Mouse (Mus musculus) c-Kit-positive CD71-positive TER-119-negative erythroid progenitor cells, embryonic 14.5 days (primary cell): ENCODE measurements around the gene Htr1b.

ENCODE experiments used
- DNase-seq: peaks from one replicate; pipeline ENCODE4 v3.0.0-alpha.2; 2013; ENCODE audit warnings: low read depth

The Htr1b gene

DNA sequence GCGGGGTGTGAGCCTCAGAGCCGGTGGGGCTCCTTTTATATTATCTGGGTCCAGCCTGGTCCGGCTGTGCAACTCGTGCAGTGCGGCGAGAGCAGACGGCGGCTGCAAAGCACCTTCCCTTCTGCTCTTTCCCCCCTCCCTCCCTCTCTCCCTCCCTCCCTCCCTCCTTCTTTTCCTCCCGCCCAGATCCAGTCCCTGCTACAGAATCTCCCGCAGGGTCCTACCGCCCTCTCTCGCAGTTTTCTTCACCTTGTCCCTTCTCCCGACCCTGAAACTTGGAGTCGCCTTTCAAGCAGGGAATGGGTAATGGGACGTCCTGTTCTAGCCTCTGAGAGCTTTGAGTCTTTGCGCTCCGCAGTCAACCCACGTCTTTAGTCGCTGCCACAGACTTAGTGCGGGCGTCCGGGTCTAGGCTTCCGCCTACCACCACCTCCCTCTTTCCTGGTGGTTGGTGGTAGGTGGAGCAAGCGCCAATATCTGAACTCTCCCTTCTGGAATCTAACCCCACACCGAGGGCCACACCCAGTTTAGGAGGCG, at the start of gene Htr1b:
TSS of gene Htr1b (minus strand) at position 392 of the 537 bp plus-strand sequence.
- no peak for DNase-seq

DNA sequence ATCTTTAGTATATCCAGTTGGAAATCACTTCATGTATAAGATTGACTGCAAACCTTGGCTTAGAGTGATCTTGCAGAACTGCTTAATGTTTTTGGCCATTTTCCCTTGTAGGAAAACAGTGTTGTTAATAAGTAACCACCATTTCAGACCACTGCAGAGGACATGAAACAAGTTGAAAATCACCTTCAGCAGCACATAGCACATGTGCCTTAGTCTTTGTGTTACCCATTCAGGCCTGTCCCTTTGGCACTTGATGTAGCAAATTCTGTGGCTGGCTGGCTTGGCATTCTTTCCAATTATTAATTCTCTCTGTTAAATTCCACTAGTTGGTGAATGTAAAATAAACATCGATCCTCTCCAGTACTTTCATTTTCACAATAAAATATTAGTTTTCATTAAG, 43.1 kb upstream of the Htr1b start:
- DNase-seq, result no peak

DNA sequence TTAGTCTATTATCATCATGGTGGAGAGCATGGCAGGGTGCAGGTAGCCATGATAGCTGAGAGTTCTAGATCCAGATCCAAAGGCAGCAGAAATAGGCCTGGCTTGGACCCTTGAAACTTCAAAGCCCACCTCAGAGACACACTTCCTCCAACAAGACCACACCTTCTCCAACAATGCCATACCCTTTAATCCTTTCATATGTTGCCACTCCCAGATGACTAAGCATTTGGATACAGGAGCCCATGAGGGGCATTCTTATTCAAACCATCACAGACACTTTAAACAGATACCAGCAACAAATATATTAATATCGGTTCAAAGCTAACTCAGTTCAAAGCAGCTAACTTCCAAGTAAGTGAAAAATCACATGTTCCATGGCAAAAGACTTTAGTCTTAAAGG, 3.9 kb upstream of the Htr1b start:
- DNase-seq, result no peak

DNA sequence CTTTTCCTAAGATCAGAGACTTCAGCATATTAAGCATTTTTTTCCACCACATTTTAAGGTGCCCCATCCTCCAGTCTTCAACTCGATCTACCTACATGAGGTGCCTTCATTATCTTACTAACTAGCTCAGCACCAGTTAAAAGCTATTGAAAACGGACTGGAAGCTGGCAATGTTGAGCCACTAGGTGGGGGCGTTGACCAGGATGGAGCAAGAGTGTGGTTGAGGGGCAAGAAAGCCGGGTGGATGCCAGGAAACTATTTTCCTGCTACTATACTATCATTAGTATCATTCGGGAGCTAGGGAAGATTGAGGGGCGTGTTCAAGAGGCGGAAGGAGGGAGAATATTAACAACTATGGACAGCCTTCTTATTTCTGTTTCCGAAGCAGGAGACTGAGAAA, 1.5 kb upstream of the Htr1b start:
- no peak for DNase-seq

DNA sequence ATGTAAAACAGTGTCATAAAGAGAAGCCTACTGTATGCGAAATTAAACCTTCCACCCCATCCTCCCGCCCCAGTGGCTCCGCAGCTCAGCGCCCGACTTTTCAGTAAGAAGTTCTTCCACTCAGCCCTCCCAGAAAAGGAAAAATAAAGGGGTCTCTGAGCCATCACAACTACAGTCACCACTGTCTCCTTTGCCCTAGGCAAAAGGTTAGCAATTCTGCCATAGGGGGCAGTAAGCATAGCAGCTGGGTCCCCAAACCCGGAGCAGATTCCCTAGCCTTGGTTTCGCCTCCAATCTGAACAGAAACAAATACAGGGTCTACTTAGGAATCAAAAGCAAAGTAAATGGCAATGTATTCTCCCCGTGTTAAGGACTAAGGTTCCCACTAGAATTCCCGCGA, 535 bp upstream of the Htr1b start:
- DNase-seq, result no peak

DNA sequence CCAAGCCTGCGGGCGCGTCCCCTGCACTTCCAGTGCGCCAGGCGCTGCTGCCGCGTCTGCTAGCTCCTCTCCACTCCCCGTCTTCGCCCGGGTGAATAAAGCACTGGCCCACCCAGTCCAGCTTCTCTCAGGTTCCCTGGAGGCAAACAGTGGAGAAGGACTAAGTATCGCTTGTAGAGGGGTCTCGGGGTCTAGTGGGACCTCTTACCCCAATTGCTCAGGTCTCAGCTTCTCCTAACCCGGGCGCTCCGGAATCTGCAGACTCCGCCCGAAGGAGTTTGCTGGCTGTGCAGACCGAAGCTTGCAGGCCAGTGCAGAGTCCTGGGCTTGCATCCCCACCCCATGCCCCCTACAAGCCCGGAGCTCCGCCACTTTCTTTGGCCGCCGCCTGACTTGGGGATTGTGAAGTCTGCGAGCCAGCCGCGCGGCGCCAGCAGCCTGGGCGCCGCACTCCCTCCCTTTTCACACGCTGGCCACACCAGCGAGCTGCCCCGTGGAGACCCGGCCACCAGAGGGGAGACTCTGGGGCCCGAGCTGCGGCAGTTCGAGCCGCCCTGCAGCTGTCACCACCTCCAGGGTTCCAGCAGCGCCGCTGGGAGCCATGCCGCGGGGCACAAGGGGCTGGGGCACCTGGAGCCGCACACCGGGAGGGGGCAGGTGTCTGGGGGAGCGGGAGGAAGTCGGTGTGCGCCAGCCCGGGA, 742 bp downstream of the Htr1b start:
- DNase-seq, result no peak

DNA sequence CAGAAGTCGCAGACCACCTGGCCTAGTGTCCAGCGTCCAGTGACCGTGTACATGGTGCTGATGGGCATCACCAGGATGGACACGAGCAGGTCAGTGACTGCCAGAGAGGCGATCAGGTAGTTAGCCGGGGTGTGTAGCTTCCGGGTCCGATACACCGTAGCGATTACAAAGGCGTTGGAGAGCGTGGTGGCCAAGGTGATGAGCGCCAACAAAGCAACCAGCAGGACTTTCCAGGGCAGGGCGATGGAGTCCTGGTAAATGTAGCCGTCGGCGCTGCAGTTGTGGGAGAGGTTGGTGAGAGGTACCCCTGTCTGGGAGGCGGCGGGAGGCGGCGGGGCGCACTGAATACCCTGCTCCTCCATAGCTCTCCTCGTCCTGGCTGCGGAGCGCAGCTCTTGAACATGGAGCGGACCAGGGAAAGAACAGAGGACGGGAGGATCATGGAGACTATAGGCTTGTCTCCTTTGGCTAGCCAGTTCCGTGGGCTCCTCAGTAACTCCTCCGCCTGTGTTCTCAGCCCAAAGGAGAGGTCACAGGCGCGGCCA, 1.4 kb downstream of the Htr1b start:
- DNase-seq, result no peak

DNA sequence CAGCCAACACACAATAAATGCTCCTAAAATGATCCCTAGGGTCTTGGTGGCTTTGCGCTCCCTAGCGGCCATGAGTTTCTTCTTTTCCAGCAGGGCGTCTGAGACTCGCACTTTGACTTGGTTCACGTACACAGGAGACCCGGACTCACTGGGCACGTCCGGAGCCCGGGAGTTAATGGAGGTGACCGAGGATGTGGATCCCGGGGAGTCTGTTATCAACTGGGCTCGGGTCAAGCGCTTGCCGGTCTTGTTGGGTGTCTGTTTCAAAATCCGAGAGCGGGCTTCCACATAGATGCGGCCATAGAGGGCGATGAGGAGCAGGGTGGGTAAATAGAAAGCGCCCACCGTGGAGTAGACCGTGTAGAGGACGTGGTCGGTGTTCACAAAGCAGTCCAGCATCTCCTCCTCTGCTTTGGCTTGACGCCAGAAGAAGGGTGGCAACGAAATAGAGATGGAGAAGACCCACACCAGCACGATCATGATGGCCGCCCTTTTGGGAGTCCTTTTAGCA, 2.0 kb downstream of the Htr1b start:
- no peak for DNase-seq

DNA sequence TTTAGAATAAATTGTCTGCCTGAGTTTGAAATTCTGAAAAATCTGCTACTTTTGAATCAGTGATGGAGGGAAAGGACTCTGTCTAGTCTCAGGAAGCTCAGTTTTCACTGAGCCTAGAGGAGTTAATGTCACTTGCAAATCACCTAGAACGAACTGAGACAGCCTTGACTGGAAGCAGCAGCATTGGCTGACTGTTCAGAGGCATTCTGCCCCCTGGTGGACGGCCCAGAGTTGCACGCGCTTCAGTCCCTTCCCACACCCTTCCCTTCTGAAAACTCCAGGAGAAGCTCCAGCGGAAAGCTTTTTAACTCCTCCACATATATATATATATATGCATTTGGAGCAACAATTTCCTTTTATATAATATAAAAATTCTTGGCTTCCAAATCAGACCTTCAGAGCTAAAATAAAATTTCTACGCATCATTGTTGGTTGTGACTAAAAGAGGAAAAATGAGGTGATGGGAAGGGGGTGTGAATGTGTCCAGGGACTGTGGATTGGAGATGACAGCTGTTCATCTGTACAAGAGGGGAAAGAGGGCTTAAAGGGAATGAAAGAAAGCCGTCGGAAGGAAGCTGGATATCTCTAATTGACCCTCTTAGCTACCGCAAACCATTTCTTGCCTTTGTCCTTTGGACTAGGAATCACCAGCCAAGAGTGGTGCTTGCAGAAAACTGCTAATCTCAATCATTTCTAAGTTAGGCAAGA, 6.6 kb downstream of the Htr1b start:
- DNase-seq, result no peak

DNA sequence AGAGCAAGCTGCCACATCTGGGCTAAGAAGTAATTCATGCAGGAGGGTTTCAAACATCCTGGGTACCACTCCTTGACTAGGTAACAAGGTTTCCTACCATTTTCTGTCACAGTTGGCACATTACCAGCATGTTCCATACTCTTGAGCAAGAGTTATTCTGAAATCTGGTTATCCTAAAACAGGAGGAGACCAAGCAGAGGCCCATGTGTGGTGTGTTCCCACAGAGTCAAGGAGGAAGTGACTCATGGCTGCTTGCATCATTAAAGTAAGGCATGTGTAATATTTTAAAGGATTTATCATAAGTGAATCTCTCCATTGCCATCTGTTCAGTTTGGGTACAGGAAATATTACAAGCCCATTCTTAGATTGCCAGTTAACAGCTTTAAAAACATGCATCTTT, 7.7 kb downstream of the Htr1b start:
- no peak for DNase-seq

DNA sequence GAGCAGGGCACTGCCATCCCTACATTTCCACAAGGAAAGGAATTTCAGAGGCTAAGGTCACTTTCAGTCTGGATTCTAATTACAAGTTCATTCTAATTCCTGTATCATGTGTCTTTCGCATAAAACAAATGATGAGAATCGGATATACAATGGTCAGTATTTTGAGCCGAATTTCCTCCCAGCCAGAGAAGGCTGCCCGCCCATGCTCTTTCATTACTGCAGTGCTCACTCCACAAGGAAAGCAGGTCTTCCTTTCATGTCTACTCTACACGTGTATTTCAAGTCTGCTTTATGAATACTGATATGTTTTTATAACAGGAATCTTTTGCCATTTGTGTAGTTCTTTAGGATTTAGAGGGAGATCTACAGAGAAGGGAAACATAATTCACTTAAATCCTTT, 10.8 kb downstream of the Htr1b start:
- DNase-seq, result no peak

DNA sequence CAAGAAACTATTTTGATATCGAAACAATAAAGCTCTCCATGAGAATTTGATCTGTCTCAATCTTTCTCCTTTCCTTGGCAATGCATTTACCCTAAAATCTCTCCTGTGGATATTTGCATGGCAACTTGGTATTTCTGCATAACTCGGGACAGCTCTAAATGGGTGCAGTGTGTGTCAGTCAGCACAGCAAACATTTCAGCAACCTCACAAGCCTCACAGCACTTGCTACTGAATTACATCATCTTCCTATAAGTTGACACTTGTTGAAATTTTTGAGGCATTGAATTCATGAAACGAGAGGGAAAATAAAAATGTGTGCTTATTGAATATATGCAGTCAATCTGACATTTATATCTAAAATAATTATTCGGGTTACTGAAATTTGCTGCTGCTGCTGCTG, 22.6 kb downstream of the Htr1b start:
- no peak for DNase-seq
